Mouse (Mus musculus) thymus, adult 2 months (tissue): ENCODE data around the gene Gabrb1. TPM values are rescaled to one million over a fixed set of nuclear protein-coding genes. Genes with fewer than 3 reads are reported as not detected.

Experiments used
- DNase-seq: peaks from one replicate; pipeline ENCODE4 v3.0.0; 2021
- H3K27ac ChIP-seq: fragments of 200-500 bp; 2 replicates; pipeline ENCODE4 v1.5.1; 2012; ENCODE audit warnings: low read length, control low read depth; ENCODE audit not compliant: control insufficient read depth, insufficient read depth
- H3K27me3 ChIP-seq: fragments of 200-500 bp; 2 replicates; pipeline ENCODE4 v1.6.1; 2012; ENCODE audit warnings: mild to moderate bottlenecking, low read length, moderate library complexity, mixed read lengths; ENCODE audit not compliant: control insufficient read depth, insufficient read depth
- H3K36me3 ChIP-seq: fragments of 200-500 bp; 2 replicates; pipeline ENCODE4 v1.6.1; 2012; ENCODE audit warnings: mild to moderate bottlenecking, low read length, moderate library complexity; ENCODE audit not compliant: control insufficient read depth, insufficient read depth
- H3K4me1 ChIP-seq: fragments of 200-500 bp; replicated peaks from 2 replicates; pipeline ENCODE4 v1.6.1; 2012; ENCODE audit warnings: low read length; ENCODE audit not compliant: control insufficient read depth, insufficient read depth
- H3K4me3 ChIP-seq: fragments of 200-500 bp; 2 replicates; pipeline ENCODE4 v1.5.1; 2012; ENCODE audit warnings: mild to moderate bottlenecking, low read length, control low read depth, moderate library complexity; ENCODE audit not compliant: control insufficient read depth, insufficient read depth
- CTCF ChIP-seq: fragments of 200-500 bp; IDR thresholded peaks from 2 replicates; pipeline ENCODE4 v1.5.1; 2012; ENCODE audit warnings: mild to moderate bottlenecking, control low read depth, low read length, moderate library complexity, borderline replicate concordance; ENCODE audit not compliant: control insufficient read depth, poor library complexity, insufficient read depth; ENCODE audit errors: extremely low read depth
- POLR2A ChIP-seq: fragments of 200-500 bp; IDR thresholded peaks from 2 replicates; pipeline ENCODE4 v1.6.1; 2012; ENCODE audit warnings: mild to moderate bottlenecking, low read length, control low read depth, moderate library complexity; ENCODE audit not compliant: control insufficient read depth, poor library complexity, insufficient read depth; ENCODE audit errors: extremely low read depth
- WGBS: fragments of 180-500 bp; shearing (Covaris S2); methylation state at CpG from one replicate; pipeline ENCODE4 v1.1.7; 2018; 5-methylcytosine and 5-hydroxymethylcytosine counted together
- polyA plus RNA-seq: library from polyadenylated mRNA; depleted of rRNA; stranded (reverse); fragments of >200 nt; gene quantifications from 2 replicates; pipeline ENCODE4 v1.2.3, GENCODE M21; 2012

The Gabrb1 gene
- polyA plus RNA-seq, 1 experiment, result not detected

DNA sequence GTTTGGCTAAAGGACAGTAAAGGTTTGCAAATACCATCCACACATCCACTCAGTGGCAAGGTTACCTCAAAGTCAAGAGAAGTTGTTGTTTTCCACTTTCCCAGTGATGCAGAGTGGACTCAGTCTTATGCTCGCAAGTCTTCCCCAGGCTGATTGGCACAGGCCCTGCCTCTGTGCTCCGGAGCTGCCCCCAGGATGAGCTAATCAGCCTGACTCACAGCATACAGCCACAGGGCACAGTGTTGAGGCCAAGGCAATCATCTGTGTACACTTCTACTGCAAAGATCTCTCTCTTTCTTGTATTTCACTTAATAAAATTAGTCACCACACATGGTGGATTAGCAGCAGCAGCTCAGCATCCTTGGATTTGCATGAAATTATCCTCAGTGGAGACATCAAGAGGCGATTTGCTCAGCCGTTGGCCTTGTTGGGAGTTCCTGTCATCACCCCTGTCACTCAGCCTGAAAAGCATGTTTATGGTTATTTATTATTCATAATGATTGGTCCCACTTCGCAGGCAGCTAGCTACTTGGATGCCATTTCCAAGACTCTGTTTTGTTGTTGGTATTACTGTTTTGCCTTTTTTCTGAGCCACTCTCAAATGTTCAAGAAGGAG is 297.3 kb downstream of the Gabrb1 start:
- Histone ChIP-seq H3K4me1 (no peaks in the 10 kb centered on the region), H3K36me3 (no peaks in the 10 kb centered on the region), H3K27me3 (no peaks in the 10 kb centered on the region), H3K4me3 (no peak overlapping the region), H3K27ac (no peak overlapping the region)
- TF ChIP-seq CTCF (no peak), POLR2A (no peak)
- WGBS, result 82% methylated on average over 5 of the region's 5 CpGs
- DNase-seq, result no peak

DNA sequence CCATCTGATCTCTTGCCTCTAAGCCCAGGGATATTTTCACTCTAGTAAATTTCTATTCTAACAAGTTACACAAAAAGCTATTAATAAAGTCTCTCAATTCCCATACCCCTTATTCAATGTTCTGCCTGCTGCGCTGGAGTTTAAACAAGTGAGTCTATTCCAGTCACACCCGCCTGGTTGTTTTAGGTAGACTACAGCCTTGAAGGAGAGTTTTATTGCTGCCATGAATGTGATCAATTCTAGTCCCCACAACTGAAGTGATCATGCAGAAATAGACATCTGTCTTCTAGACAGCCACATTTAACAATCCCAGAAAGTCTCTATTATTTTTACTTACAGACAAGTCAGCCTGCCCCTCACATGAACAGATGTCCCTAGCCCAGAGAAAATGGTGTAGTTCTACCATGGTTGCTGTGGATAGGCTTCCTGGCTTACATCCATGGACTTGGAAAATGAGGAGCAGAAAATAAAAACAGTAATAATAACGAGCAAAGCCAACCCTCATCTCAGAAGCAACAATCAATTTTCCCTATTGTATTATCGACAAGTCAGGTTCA is 307.0 kb downstream of the Gabrb1 start:
- Histone ChIP-seq H3K4me3 (no peak overlapping the region), H3K27me3 (no peaks in the 10 kb centered on the region), H3K27ac (no peak overlapping the region), H3K36me3 (no peaks in the 10 kb centered on the region), H3K4me1 (no peaks in the 10 kb centered on the region)
- TF ChIP-seq POLR2A (no peak), CTCF (no peak)
- WGBS, result 94% methylated on average over 4 of the region's 4 CpGs
- DNase-seq, result no peak

DNA sequence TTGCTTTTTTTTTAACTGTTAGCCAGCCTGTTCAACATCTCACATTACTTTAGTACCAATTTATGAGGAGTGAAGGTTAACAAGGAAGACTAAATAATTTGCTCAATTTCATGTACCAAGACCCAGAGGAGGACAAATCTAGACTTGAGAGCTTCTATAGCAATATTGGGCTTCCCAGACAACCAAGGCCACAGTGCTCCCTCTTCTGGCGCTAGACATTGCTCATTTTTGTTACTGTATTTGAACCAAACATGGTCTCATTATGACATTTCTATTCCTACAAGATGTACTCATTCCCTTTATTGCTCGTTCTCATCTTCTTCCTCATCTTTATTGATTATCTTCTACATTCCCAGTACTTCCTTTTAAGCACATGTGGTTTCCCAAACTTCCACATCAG is 307.6 kb downstream of the Gabrb1 start:
- no peak for DNase-seq
- no peaks in the 10 kb centered on the region for H3K4me1 ChIP-seq
- 72% methylated on average over 2 of the region's 2 CpGs for WGBS
- H3K4me3 ChIP-seq, result no peak overlapping the region
- no peaks in the 10 kb centered on the region for H3K27me3 ChIP-seq
- no peak overlapping the region for H3K27ac ChIP-seq
- H3K36me3 ChIP-seq, result no peaks in the 10 kb centered on the region
- TF ChIP-seq POLR2A, result no peak
- no peak for TF ChIP-seq CTCF

DNA sequence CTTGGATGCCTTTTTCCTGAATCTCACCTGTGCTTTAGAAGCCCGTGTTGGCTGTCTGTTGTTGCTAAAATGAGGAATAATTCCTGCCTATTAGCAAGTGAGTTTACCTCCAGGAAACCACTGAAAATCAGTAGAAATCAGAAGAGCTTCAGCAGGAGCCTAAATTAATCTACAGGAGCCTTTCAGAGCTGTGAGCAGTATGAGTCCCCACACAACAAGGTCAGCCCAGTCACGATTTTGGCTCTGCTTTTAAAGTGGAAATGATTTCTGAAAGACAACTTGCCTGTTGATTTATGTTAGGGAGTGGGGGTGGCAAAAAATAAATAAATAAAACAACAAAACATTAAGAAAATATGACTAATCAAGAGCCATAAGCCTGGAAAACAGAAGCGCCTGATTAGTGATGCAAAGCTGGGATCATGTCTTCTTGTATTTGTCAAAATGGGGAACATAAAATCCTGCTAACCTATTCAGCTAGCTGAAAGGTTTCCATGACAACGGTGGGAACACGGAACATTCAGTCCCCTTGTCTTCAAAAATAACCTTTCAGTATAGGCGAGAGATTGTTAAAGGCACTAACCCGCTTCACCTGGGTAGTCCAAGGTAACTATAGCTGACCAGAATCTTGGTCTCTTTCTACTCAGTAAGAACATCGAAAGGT is 312.4 kb downstream of the Gabrb1 start:
- Histone ChIP-seq H3K4me1 (no peaks in the 10 kb centered on the region), H3K27ac (no peak overlapping the region), H3K36me3 (no peaks in the 10 kb centered on the region), H3K27me3 (no peaks in the 10 kb centered on the region), H3K4me3 (no peak overlapping the region)
- WGBS, result 83% methylated on average over 8 of the region's 8 CpGs
- DNase-seq, result no peak
- TF ChIP-seq POLR2A (no peak), CTCF (no peak)

DNA sequence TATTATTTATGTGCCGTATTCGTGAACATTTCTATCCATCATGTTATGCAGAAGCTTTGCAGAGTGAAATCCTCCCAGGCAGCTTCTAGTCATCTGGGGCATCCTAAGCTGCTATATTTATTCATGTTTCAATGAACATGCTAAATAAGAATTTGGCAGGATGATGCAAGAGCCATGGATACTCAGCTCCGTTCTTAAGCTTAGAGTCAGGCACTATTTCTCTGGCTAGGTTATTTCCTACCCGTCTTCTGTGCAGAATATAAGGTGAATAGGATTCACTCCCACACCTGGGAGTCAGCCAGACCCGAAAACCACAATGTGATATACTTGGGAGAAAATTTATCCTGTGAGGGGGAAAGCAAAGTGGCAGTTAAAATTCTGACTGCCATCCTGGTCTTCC is 314.9 kb downstream of the Gabrb1 start:
- 72% methylated on average over 5 of the region's 5 CpGs for WGBS
- TF ChIP-seq POLR2A (no peak), CTCF (no peak)
- no peak overlapping the region for H3K27ac ChIP-seq
- no peaks in the 10 kb centered on the region for H3K4me1 ChIP-seq
- DNase-seq, result no peak
- H3K4me3 ChIP-seq, result no peak overlapping the region
- no peaks in the 10 kb centered on the region for H3K36me3 ChIP-seq
- H3K27me3 ChIP-seq, result no peaks in the 10 kb centered on the region

DNA sequence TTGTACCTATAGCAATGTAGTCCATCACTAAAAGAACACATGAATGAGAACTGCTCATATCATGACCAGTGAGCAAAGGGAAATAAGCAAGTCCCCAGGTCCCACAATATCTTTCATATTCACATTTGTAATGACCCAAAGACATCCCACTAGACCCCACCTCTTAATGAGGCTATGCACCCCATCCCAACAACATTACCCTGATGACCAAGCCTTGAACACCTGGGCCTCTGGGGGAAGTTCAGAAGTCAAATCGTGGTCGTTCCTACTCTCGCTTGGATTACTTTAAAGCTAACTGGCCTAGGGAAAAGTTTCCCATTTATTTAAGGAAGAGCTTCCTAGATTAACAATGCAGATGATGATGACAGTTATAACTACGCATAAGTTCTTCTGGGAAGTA is 318.2 kb downstream of the Gabrb1 start:
- H3K27ac ChIP-seq, result no peak overlapping the region
- H3K4me1 ChIP-seq, result no peaks in the 10 kb centered on the region
- no peak for DNase-seq
- no peak for TF ChIP-seq POLR2A
- no peak for TF ChIP-seq CTCF
- no peaks in the 10 kb centered on the region for H3K27me3 ChIP-seq
- H3K4me3 ChIP-seq, result no peak overlapping the region
- no peaks in the 10 kb centered on the region for H3K36me3 ChIP-seq
- WGBS, result 91% methylated on average over 4 of the region's 4 CpGs

- H3K4me1 ChIP-seq, result no peaks in the 10 kb centered on the region
Measured at GRCm38 (mm10) chr5:71976571-71977061, 318.7 kb downstream of the Gabrb1 start.

More at GRCm38 (mm10) chr5:71976571-71977061, 318.7 kb downstream of the Gabrb1 start:
- no peak overlapping the region for H3K27ac ChIP-seq
- no peak overlapping the region for H3K4me3 ChIP-seq
- DNase-seq, result no peak
- no peaks in the 10 kb centered on the region for H3K36me3 ChIP-seq
- 72% methylated on average over 5 of the region's 5 CpGs for WGBS
- TF ChIP-seq POLR2A (no peak), CTCF (no peak)
- no peaks in the 10 kb centered on the region for H3K27me3 ChIP-seq
